Mouse (Mus musculus): ENCODE measurements around the gene Upk3b.

- TF ChIP-seq POLR2A (IDR thresholded peaks at IDR 0.05; ENCODE audit: borderline replicate concordance, control insufficient read depth, low read depth, low read length) = no peak
- TF ChIP-seq CTCF (IDR thresholded peaks at IDR 0.05; ENCODE audit: control insufficient read depth, insufficient read depth, low read length) = no peak
Observed at GRCm38 (mm10) chr5:136019907-136020306, 18.4 kb upstream of the Upk3b start.

Measured in bone marrow, adult 2 months (tissue).